Mouse (Mus musculus) embryo, embryonic 9.5 days (tissue): ENCODE measurements around the gene Olfr1295.

Experiments used
- DNase-seq: peaks from one replicate; pipeline ENCODE4 v3.0.0-alpha.2; 2017; ENCODE audit errors: extremely low spot score

The Olfr1295 gene

DNA sequence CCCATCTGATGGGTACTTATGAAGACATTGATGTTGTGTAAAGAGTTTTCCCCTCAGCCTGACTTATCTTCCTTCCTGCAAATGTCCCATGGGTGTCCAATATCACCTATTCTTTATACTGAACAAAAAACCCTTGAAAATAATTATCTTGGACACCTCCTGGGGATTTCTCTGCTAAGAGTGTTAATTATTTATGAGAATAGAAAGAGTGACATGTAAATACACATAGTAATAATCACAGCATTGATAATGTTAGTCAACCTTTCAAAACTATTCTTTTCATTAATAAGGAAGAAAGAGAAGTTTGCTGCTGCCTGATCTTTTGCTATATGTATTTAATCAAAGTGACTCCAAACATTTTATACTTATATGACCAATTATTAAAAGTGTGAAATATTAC is at the start of gene Olfr1295:
Olfr1295 (minus strand) TSS at position 101 of the 400 bp plus-strand sequence.
- no peak for DNase-seq

DNA sequence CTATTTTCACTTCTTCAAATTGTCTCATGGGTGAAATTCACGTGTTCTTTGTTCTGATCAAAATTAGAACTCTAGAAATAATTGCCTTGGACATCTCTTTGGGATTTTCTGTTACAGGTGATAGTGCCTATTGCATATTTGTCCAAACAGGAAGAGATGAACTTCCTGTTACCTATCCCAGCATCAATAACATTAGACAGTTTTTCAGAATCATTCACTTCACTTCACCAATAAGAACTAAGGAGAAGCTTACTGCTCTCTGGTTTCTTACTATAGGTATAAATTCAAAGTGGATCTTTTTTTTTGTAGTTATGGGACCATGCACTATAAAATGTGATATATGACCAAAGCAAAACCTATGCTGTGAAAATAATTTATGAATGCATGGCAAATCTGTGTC is 29.3 kb downstream of the Olfr1295 start, which contains the start of gene Olfr1294:
Olfr1294 (minus strand) TSS at position 101 of the 400 bp plus-strand sequence.
- no peak for DNase-seq

DNA sequence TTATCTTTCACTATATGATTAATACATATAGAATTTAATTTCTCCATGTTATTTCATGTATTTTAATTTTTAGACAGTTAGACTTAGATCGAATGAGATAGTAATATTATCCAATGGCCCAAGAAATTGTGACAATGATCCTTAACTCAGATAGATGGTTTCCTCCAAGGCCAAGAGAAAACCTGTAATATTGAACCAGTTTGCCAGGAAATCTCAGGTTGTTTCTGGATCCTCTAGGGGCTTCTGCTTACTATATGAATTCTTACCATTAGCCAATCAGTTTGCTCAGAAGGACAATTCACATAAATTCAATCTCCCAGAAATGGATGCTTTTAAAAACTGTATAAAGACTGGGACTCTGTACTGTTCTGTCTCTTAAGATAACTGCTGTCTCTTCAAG is 44.6 kb downstream of the Olfr1295 start, which contains the start of gene Olfr1293-ps:
Olfr1293-ps (plus strand) TSS at position 301 of the 400 bp plus-strand sequence.
- no peak for DNase-seq

DNA sequence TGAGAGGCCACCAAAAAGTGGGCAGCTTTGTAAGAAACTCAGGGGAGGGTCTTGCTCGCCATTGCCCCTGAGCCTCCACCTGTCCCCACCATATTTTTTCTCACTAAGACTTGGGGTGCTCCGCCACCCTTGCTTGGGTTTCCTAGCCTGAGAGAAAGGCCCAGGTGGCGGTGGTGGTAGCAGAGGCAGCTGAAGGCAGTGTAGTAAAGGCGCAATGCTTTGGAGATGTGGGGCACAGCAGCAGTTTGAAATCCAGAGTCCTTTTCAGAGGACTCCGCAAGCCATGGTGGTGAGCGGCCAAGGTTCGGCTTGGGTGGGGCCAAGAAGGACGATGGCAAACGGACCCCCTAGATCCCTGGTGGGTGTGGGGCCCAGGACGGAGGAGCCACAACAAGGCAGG is 52.0 kb downstream of the Olfr1295 start:
- DNase-seq = no peak
